Mouse (Mus musculus): ENCODE data around the gene Dnmt3l.
"Not testable (repeated sequence)": the region's sequence is repeated elsewhere in the genome, so short reads cannot be mapped to it uniquely, and the experiment has no call there.

Gene Dnmt3l

DNA sequence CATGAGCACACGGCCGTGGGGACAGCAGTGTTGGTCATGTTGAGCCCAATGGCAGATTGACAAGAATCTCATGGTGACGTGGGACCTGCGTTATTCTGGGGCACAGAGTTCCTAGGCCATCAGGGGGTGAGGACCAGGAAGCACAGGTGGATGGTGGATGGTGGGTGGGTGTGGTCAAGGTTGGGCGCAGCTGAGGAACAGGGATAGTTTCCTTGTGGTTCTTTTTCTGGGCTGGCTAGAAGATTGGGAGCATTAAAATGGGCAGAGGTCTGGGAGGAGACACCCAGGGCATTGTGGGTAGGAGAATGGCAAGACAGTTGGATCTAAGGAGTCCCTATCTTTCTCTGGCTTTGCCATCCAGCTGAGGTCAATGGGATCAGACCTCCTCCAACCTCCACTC is at the start of gene Dnmt3l:
Dnmt3l (plus strand) TSS at position 301 of the 400 bp plus-strand sequence.
- DNase-seq = no peak

DNA sequence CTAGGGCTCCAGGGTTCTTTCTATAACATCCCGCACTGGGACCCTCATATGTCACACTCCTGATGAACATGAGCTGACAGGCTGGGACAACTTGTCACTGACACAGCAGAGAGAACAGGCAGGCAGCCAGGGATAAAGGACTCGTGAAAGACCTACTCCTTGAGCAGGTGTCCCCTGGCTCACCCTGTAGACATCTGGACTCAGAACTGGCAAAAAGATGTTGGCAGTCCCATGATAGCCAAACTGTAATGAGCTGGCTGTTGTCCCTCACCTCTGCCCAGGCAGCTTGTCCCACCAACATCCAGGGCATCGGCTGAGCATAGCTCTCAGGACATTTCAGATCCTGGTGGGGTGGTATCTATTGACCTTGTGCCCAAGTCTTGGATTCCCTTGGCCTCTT is 46.1 kb upstream of the Dnmt3l start:
- DNase-seq = no peak

DNA sequence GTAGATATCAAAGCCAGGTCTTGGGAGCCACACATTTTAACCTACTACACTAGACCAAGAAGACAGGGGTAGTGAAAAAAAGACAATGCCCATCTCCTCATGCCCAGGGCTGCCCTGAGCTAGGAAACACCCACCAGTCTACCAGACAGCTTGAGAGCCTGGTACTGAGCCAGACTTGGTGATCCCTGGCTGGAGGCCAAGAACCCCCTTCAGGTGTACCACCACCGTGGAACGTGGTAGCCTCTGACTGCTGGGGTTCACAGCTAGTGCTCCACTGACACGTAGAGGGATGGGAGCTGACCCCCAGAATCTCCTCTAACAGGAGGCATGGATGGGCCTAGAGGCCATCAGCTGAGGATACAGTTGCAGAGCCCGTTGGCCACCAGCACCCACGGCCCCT is 41.5 kb upstream of the Dnmt3l start:
- DNase-seq = peak in 1 of 2 experiments; percentile 62

DNA sequence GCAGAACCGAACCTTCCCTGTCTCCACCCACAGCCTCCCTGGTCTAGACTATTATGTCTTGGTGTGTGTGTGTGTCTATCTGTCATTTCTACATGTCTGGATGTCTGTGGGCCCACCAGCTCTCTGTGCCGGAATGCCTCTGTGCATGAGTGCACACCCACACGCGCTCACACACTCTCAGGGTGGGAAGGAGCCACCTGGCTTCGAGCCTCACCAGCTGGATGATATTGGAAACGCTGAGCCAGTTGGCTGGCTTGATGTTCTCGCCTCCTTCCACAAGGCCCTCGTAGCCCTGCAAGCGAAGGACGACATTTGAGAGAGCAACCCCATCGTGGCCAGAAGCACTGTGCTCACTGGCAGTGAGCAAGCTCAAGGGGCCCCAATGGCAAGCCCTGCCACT is 40.0 kb upstream of the Dnmt3l start:
- peak; percentile 62 to 75 for DNase-seq

DNA sequence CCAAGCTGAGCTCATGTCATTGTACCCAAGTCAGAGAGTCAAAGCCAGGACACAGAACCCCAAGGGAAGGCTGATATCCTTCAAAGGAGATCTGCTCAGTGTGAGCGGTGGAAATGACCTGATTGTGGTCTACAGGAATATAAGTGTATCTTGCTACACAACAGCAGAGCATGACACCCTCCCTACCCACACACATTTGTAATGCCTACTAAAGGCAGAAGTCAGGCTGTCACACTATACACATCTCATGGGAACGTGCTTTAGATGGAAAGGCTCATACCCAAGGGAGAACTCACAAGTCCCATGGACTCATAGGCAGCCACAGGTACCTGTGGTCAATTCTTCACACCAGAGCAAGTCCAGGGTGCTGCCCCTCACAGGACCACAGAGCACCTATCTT is 39.4 kb upstream of the Dnmt3l start:
- DNase-seq = no peak

DNA sequence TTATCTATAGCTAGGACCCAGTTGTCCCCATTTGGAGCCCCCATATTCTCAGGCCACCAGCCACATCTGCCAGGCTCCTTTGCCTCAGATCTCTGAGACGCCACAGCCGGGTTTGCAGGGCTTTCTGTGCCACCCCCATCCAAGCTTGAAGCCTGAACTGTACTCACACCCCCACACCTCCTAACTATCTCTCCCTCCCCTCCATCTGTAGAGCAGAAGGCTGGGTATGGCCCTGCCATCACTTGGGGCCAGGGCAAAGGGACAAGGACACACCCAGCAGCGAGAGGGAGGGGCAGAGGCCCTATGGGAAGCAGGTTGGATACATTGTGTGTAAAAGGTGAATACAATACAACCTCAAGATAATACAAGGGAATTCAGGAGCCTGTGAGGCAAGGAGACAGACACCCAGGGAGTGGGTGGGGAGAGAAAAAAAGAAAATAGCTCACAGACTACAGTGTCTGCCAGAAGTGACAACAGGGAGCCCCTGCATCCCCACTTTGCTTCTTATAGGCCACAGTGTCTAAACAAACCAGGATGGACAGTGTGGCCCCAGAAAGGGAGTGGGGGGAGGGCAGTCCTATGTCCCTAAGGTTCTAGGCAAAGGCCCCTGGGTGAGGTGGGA is 37.2 kb upstream of the Dnmt3l start:
- no peak for DNase-seq

DNA sequence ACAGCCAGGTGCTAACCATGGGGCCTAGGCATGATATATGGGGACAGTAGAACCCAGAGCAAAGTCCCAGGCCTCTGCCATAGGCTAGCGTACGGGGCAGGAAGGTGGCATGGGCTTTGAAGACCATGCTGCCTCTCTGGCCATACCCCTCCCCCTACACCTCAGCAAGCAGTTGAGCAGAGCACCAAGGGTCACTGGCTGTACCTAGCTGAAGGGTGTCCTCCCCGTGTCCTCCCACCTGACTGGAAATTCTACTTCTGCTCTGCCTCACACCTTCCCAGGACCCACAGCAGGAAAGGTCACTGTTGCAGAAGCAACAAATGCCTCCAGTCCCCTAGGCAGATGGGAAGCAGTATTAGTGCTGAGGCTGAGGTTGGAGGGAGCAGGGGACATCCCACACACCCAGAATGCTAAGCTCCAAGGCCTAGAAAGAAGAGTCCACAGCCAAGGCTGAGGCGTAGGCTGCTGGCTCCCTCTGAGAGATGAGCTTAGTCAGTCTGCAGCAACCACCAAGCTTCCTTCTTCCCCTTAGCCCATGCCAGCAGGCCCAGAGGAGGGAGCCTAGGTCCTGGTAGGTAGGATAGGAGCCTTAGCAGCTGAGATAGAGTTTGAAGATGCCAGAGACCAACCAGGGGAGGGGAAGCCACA is 35.8 kb upstream of the Dnmt3l start:
- DNase-seq = no peak

DNA sequence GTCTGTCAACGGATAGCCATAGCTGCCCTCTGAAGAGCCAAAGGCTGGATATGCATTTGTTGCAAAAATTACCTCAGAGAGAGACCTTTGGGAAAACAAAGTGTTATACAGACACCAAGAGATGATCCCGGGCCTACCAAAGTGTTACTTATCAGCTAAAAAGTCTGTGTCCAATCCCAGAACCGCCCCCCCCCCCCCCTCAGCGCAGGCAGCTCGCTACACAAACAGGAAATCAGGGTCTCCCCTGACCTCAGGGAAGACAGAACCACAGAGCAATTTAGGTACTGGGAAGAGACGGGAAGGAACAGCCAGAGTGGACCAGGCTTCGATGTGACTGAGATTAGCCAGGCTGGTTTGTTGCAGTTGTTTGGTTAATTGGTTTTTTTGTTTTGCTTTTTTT is 34.5 kb upstream of the Dnmt3l start:
- DNase-seq = no peak

DNA sequence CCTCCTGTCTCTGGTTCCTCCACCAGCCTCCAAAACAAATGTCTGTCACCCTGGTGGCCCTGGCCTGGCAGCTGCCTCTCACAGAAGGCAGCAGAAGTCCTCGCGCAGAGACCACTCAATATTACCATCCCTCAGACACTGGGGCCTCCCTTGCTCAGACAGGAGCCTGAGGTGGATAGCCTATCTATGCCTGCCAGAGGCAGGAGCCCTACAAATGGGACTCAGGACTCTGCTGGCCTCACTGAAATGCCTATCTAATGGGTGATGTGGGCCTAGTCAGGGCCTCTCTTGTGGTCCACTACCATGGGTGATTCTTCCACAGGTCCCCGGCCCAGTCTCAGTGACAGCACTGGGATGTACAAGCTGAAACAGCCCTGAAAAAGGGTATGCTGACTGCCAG is 33.6 kb upstream of the Dnmt3l start:
- DNase-seq = no peak

DNA sequence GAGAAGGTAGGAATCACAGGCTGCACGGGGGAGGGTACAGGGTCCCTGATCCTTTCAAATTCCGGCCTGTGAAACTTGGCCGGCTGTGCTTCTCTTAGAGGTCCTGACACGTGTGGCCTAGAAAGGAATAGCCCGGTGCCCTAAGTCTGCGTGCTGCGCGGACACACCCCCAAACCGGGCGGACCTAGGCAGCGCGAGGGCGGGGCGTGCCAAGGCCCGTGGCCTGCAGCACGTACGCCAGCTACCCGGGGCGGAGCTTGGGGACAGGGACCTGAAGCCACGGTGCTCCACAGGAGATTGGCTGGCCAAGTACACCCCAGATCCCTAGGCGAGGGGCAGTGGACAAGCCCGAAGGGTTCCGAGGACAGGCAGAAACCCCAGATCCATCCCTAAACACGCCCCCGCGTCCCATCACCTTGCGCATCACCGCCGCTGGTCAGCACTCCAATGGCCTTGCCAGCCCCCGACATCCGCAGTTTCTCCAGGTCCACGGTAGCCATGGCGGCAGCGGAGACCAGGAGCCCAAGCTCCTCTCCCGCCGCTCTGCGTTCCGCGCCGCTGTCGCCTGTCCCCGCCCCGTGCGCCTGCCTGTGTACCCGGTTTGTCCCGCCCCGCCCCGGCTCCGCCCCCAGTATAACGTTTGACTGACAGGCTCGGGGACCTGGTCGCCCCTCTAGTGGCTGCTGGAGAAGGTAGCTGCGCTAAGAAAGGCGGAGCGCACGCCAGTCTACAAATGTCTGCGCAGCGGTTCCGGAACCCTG is 32.4 kb upstream of the Dnmt3l start:
- peak; percentile 96 to 97 for DNase-seq

DNA sequence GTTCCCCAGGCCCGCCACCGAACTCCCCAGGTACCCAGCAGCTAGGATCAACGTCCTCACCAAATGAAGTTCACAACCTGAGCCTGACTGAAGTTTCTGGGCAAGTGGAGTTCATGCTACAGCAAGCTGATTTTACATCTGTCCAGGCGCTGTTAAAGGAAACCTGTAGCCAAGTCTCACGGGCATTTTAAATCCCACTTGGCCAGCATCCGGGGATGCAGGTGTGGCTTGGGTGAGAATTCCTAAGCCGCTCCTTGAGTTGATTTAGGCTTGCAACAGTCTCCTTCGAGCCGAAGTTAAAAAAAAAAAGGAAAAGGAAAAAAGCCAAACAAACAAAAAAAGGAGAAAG is 31.8 kb upstream of the Dnmt3l start, which contains the start of gene Pfkl:
Pfkl (minus strand) TSS at position 139 of the 349 bp plus-strand sequence.
- no peak for DNase-seq

DNA sequence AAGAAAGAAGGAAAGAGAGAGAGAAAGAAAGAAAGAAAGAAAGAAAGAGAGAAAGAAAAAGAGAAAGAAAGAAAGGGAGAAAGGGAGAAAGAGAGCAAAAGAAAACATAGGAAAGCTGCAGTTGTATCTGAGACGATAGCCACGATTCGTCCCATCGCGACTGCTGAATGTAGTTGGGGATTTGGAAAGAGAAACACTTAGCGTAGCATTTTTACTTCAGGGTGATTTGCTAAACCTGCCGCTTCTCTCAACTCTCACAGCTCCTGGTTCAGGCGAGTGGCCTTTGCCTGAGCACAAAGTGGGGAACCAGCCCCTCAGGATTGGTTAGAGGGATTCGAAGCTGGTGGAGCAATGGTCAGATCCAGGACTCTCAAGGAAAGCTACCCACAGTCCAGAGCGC is 31.4 kb upstream of the Dnmt3l start:
- no peak for DNase-seq

DNA sequence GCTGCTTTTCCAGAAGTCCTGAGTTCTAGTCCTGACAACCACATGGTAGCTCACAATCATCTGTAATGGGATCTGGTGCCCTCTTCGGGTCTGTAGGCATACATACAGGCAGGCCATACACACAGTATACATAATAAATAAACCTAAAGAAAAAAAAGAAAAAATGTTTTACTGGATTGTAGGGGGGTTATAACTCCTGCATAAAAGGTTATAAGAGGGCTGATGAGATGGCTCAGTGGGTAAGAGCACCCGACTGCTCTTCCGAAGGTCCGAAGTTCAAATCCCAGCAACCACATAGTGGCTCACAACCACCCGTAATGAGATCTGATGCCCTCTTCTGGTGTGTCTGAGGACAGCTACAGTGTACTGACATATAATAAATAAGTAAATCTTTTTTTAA is 30.6 kb upstream of the Dnmt3l start:
- DNase-seq = not testable (repeated sequence)

DNA sequence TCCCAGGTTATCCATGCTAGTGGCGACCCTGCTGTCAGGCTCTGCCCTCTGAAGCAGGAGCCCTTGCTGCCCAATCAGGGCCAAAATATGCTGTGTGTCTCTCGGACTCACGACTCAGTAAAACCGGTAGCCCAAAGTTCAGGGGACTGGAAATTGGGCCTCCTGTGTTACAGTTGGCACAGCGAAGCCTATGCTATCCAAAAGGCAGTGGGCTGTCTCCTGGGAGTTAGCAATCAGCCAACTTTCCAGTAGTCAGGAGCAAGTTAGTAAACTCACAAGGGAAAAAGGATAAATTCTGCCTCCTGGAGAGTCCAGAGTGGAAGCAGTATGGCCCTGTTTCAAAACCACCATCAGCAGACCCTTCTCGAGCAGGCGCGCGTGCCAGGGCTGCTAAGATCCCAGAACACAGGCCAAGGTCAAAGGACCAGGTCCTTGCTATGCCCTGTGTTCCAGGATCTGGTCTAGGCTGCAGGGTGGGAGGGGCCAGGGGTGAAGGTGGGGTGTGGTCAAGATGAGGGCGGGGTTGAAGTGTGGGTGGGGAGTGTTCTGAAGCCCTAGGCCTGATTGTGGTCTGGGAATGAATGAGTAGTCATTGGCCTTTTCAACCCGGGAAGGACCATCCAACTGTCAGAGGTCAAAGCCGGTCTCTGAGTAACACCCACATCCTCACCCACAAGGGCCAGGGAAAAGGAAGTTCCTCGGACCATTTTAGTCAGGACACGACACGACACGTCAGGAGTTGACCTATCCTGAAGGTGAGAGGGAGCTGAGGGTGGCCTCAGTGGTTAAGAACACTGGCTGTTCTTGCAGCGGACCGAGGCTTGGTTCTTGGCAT is 28.9 kb upstream of the Dnmt3l start:
- DNase-seq = no peak

DNA sequence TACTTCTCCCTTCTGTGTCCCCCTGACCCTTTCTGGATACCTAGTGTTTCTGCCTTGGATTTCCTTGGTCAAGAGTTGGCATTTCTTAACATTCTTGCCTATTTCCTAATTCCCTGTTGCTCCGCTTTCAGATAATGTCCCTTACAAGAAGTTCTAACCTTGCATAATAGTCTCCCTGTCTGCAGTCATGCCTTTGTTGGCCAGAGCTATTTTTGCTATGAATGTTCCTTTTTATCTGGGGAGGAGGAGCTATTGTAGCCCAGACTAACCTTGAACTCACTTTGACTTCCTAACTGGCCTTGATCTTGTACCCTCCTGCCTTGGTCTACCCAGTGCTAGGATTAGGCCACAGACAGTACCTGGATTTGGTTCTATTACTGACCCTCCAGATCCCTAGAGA is 26.3 kb upstream of the Dnmt3l start:
- no peak for DNase-seq

DNA sequence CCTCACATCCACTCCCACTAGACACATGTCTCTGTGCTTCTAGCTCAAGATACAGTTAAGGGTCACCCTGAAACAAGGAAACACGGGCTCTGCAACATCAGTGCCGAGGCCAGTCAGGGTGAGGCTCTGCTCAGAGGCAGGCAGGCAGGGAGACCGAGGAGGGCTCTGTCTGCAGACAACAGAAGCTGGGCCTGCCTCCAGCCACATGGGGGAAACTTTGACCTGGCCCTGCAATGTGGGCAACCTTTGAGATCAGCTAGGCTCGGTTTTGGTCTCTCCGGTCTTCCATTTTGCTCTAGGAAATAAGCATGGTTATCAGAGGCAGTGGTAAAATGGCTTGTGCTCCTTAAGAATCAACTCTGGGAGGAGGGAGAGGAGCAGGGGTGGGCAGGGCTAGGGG is 25.4 kb upstream of the Dnmt3l start:
- no peak for DNase-seq

DNA sequence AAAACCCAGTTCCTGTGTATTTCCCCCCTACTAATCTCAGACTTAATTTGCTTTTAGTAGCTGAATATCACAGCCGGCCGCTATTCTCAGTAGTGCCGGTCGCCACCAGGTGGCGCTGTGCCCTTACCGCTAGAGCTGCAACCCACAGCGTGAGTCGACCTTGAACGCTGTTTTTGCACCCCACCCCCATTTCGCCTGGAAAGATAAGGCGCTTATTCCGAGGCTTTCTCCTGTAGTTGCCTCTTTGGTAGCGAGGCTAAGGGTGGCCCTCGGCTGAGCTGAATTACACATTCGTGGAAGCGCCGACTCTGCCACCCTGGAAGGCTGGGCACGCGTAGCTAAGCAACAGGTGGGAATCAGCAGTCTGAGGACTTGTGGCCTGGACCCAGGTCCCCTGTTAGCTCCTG is 22.9 kb upstream of the Dnmt3l start:
- DNase-seq = peak; percentile 90 to 93

DNA sequence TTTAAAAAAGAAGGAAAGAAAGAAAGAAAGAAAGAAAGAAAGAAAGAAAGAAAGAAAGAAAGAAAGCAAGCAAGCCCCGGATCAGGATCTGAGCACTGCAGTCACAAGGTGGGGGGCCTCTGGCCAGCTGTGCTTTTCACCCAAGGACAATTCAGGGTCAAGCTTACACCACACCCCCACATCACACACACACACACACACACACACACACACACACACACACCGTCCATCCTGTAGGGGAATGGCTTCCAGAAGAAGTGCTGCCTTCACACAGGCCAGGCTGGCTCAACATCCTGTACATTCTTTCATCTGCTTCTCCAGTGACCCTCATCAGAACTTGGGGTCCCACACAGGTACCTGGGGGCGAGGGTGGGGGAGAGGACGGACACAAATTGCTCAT is 22.5 kb upstream of the Dnmt3l start:
- DNase-seq = no peak

DNA sequence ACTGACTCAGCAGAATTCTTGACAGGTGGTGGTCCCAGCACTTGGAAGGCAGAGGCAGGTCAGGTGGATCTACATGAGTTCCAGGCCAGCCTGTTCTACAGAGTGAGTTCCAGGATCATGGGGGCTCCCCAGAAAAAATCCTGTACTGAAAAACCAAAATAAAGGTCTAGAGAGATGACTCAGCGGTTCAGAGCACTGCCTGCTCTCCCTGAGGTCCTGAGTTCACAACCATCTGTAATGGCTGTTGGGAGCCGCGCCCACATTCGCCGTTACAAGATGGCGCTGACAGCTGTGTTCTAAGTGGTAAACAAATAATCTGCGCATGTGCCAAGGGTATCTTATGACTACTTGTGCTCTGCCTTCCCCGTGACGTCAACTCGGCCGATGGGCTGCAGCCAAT is 21.8 kb upstream of the Dnmt3l start:
- DNase-seq = not testable (repeated sequence)

DNA sequence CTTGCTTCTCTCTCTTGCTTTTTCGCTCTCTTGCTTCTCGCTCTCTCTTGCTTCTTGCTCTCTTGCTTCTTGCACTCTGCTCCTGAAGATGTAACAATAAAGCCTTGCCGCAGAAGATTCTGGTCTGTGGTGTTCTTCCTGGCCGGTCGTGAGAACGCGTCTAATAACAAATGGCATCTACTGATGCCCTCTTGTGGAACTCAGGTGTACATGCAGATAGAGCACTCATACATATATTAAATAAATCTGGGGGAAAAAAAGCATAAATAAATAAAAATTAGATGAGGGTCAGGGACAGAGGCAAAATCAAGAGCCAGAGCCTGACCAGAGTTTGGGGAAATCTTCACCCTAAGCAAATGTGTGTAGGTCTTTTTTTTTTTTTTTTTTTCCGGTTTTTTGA is 16.3 kb upstream of the Dnmt3l start:
- not testable (repeated sequence) for DNase-seq

DNA sequence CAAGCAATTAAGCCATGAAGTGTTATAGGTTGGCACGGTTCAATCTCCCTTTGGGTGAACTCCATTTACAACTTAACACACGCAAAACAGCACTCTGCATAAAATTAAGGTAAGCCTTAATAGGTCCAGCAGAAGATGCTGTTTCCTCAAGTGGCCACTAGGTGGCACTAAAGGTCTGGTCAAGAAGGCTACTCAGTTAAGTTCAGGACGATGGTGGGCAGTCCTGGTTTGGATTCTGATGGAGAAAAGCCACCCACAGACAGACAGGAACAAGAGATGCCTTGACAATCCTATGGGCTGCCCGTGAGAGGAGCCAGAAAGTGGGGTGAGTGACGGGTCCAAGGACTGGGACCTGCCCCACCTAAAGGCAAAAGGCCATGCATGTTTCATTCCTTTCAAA is 13.6 kb upstream of the Dnmt3l start:
- peak; percentile 86 to 91 for DNase-seq

DNA sequence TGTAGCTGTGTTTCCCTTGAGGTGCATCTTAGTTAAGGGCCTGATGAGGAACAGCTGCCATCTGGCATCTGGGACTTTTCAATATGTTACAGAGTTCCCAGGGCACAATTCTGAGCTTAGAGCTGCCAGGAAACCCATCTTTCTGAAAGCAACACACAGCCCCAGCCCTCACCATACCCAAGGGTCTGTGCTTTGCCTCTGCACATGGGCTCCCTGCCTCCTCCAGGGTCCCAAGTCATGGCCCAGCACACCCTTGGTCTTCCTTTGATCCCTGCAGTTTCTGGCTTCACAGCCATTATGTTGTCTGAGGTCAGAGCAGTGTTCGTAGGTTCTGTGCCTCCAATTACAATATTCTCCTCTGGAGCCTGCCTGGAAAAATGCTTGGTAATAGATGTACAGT is 12.7 kb upstream of the Dnmt3l start:
- no peak for DNase-seq

DNA sequence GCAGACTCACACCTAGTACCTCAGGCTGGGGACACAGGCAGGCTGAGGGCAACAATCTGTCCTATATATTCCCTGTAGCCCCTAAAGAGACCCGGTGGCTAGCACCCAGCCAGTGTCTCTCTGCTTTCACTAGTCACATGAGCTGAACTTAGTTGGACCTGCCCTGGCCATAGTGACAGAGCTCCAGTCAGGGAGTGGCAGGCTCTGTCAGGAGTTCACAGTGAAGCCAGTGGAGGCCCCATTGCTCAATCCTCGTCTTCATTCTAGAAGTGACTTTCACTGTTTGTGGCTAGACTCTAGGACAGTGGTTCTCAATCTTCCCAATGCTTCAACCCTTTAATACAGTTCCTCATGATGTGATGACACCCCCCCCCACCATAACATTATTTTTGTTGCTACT is 9.8 kb upstream of the Dnmt3l start:
- DNase-seq = no peak

Data from cerebellum, postnatal 14 days (tissue).